Mouse (Mus musculus) megakaryocyte, embryonic 14.5 days (primary cell): ENCODE data around the gene Faxc.

Experiments used
- FLI1 ChIP-seq: IDR thresholded peaks from 2 replicates; pipeline ENCODE4 v1.6.1; 2012; ENCODE audit warnings: low read length, inconsistent platforms, mixed read lengths
- GATA1 ChIP-seq: IDR thresholded peaks from 3 replicates; pipeline ENCODE4 v1.6.1; 2012; ENCODE audit warnings: mixed read lengths, low read length, inconsistent platforms, borderline replicate concordance

GRCm38 (mm10) chr4:21986857-21987256, 55.7 kb downstream of the Faxc start:
- TF ChIP-seq GATA1 (no peak), FLI1 (no peak)
